18 mouse cellular contexts compared by ENCODE assay signal in genomic region chr4:124193059-124193721, GRCm38 (mm10).
DNase-seq lines count a peak whose midpoint lies in the region; ATAC-seq and TF ChIP-seq lines count a peak whose summit lies in the region.
"Had no signal": no experiment of that assay in that cellular context is flagged by ENCODE, and none has a peak within 500 bp of the region (broad histone marks: within the 10 kb centered on the region; RNA-seq: fewer than 3 reads in every experiment).

No protein-coding gene starts in this region.

- peak overlapping the region; percentile 40 for H3K27ac ChIP-seq in hindbrain, embryonic 13.5 days
- no peak overlapping the region for H3K27ac ChIP-seq in hindbrain, embryonic 14.5 days
- H3K27ac ChIP-seq in midbrain, embryonic 13.5 days = peak overlapping the region; percentile 73
- no peak overlapping the region for H3K27ac ChIP-seq in midbrain, embryonic 10.5 days (replicated peaks)
- H3K27ac ChIP-seq in forebrain, embryonic 16.5 days (ENCODE audit: low read length) = no peak overlapping the region
- no peak overlapping the region for H3K27ac ChIP-seq in midbrain, postnatal 0 days (ENCODE audit: low read depth, low read length)
- H3K27ac ChIP-seq: heart, embryonic 10.5 days; hindbrain, embryonic 15.5 days; kidney, embryonic 15.5 days; left cerebral cortex, adult 2 months; liver, embryonic 13.5 days; stomach, postnatal 0 days had no signal

- no peak overlapping the region for H3K9ac ChIP-seq in hindbrain, embryonic 13.5 days
- H3K9ac ChIP-seq in hindbrain, embryonic 14.5 days = no peak overlapping the region
- H3K9ac ChIP-seq in midbrain, embryonic 13.5 days (replicated peaks) = no peak overlapping the region
- H3K9ac ChIP-seq in forebrain, embryonic 16.5 days (replicated peaks; ENCODE audit: low read depth, low read length) = no peak overlapping the region
- no peak overlapping the region for H3K9ac ChIP-seq in midbrain, postnatal 0 days (replicated peaks; ENCODE audit: low read length, poor library complexity, severe bottlenecking)
- H3K9ac ChIP-seq: hindbrain, embryonic 15.5 days; kidney, embryonic 15.5 days; liver, embryonic 13.5 days; lung, embryonic 14.5 days had no signal

- no peak overlapping the region for H3K4me3 ChIP-seq in hindbrain, embryonic 13.5 days
- no peak overlapping the region for H3K4me3 ChIP-seq in hindbrain, embryonic 14.5 days (replicated peaks; ENCODE audit: low read length)
- H3K4me3 ChIP-seq in midbrain, embryonic 13.5 days (replicated peaks) = no peak overlapping the region
- no peak overlapping the region for H3K4me3 ChIP-seq in midbrain, embryonic 10.5 days
- H3K4me3 ChIP-seq in forebrain, embryonic 16.5 days (replicated peaks; ENCODE audit: low read length) = no peak overlapping the region
- no peak overlapping the region for H3K4me3 ChIP-seq in midbrain, postnatal 0 days (ENCODE audit: low read depth, low read length)
- H3K4me3 ChIP-seq: heart, embryonic 10.5 days; hindbrain, embryonic 15.5 days; kidney, embryonic 15.5 days; left cerebral cortex, adult 2 months; liver, embryonic 13.5 days had no signal

- 0 out of 2 replicates have a peak, but pooled peaks have one; percentile 14 for TF ChIP-seq CTCF in midbrain, postnatal 0 days (IDR thresholded peaks at IDR 0.05)

- WGBS in hindbrain, embryonic 13.5 days = 55% methylated on average over 15 of the region's 15 CpGs
- whole genome bisulfite sequencing in hindbrain, embryonic 14.5 days = 53% methylated on average over 15 of the region's 15 CpGs
- 53% methylated on average over 15 of the region's 15 CpGs for WGBS in midbrain, embryonic 13.5 days
- WGBS in midbrain, embryonic 10.5 days = 86% methylated on average over 15 of the region's 15 CpGs
- 35% methylated on average over 15 of the region's 15 CpGs for WGBS in forebrain, embryonic 16.5 days
- 39% methylated on average over 15 of the region's 15 CpGs for WGBS in midbrain, postnatal 0 days

- no peak for ATAC-seq in hindbrain, embryonic 13.5 days (ENCODE audit: low FRiP score)
- no peak for ATAC-seq in hindbrain, embryonic 14.5 days (ENCODE audit: low FRiP score)
- peak; percentile 77 for ATAC-seq in midbrain, embryonic 13.5 days
- peak; percentile 71 for ATAC-seq in forebrain, embryonic 16.5 days
- no peak for ATAC-seq in midbrain, postnatal 0 days (ENCODE audit: low FRiP score)
- ATAC-seq: intestine, postnatal 0 days had no signal

- no peak for DNase-seq in hindbrain, embryonic 14.5 days (ENCODE audit: low spot score)
- DNase-seq in midbrain, embryonic 10.5 days (ENCODE audit: low spot score) = no peak
- no peak for DNase-seq in midbrain, postnatal 0 days (ENCODE audit: low spot score)
- DNase-seq in frontal cortex, postnatal 36 days (ENCODE audit: low spot score in 2 of 2) = no peak
- DNase-seq: cerebellum, adult 9-10 months; liver, embryonic 13.5 days; lung, embryonic 14.5 days; lung, postnatal 36 days; right cerebral cortex, adult 18-20 months had no signal

- no peaks in the 10 kb centered on the region for H3K9me3 ChIP-seq in hindbrain, embryonic 13.5 days
- no peaks in the 10 kb centered on the region for H3K9me3 ChIP-seq in hindbrain, embryonic 14.5 days (ENCODE audit: control insufficient read depth, low read length)
- H3K9me3 ChIP-seq in midbrain, embryonic 13.5 days = no peaks in the 10 kb centered on the region
- H3K9me3 ChIP-seq in midbrain, embryonic 10.5 days (replicated peaks) = no peaks in the 10 kb centered on the region
- no peaks in the 10 kb centered on the region for H3K9me3 ChIP-seq in forebrain, embryonic 16.5 days (ENCODE audit: control insufficient read depth, low read length)
- no peaks in the 10 kb centered on the region for H3K9me3 ChIP-seq in midbrain, postnatal 0 days (ENCODE audit: low read length)
- H3K9me3 ChIP-seq: heart, embryonic 10.5 days; hindbrain, embryonic 15.5 days; kidney, embryonic 15.5 days; liver, embryonic 13.5 days had no signal

- H3K36me3 ChIP-seq in hindbrain, embryonic 13.5 days = no peaks in the 10 kb centered on the region
- H3K36me3 ChIP-seq in hindbrain, embryonic 14.5 days (replicated peaks; ENCODE audit: control insufficient read depth, insufficient read depth) = no peaks in the 10 kb centered on the region
- H3K36me3 ChIP-seq in midbrain, embryonic 13.5 days = no peaks in the 10 kb centered on the region
- no peaks in the 10 kb centered on the region for H3K36me3 ChIP-seq in midbrain, embryonic 10.5 days
- no peaks in the 10 kb centered on the region for H3K36me3 ChIP-seq in forebrain, embryonic 16.5 days (ENCODE audit: control insufficient read depth, insufficient read depth)
- no peaks in the 10 kb centered on the region for H3K36me3 ChIP-seq in midbrain, postnatal 0 days (ENCODE audit: insufficient read depth, low read length)
- H3K36me3 ChIP-seq: heart, embryonic 10.5 days; hindbrain, embryonic 15.5 days; kidney, embryonic 15.5 days; liver, embryonic 13.5 days had no signal

- peaks cover 41% of the 10 kb centered on the region for H3K27me3 ChIP-seq in hindbrain, embryonic 13.5 days
- 0 out of 2 replicates have a peak, but pooled peaks cover 3% of the 10 kb centered on the region for H3K27me3 ChIP-seq in hindbrain, embryonic 14.5 days (ENCODE audit: control insufficient read depth, insufficient read depth, low read length)
- H3K27me3 ChIP-seq in midbrain, embryonic 13.5 days = peaks cover 6% of the 10 kb centered on the region
- peaks cover 66% of the 10 kb centered on the region for H3K27me3 ChIP-seq in midbrain, embryonic 10.5 days (ENCODE audit: low read depth, poor library complexity, severe bottlenecking)
- H3K27me3 ChIP-seq in forebrain, embryonic 16.5 days (replicated peaks; ENCODE audit: control insufficient read depth, insufficient read depth, low read length) = no peaks in the 10 kb centered on the region; the same call in 1 of the 2 replicates
- no peaks in the 10 kb centered on the region for H3K27me3 ChIP-seq in midbrain, postnatal 0 days (ENCODE audit: insufficient read depth, low read length)

- peaks cover 31% of the 10 kb centered on the region for H3K4me1 ChIP-seq in hindbrain, embryonic 13.5 days (replicated peaks)
- H3K4me1 ChIP-seq in hindbrain, embryonic 14.5 days (replicated peaks; ENCODE audit: control insufficient read depth, insufficient read depth, low read length) = peaks cover 17% of the 10 kb centered on the region
- peaks cover 40% of the 10 kb centered on the region for H3K4me1 ChIP-seq in midbrain, embryonic 13.5 days (replicated peaks)
- H3K4me1 ChIP-seq in midbrain, embryonic 10.5 days = peaks cover 24% of the 10 kb centered on the region
- H3K4me1 ChIP-seq in forebrain, embryonic 16.5 days (replicated peaks; ENCODE audit: control insufficient read depth, insufficient read depth, low read length) = peaks cover 13% of the 10 kb centered on the region
- peaks cover 3% of the 10 kb centered on the region; the same call in 1 of the 2 replicates for H3K4me1 ChIP-seq in midbrain, postnatal 0 days (ENCODE audit: insufficient read depth, low read length)
- H3K4me1 ChIP-seq: liver, embryonic 13.5 days had no signal

- H3K4me2 ChIP-seq in hindbrain, embryonic 13.5 days = 0 out of 2 replicates have a peak overlapping the region, but pooled peaks have one; percentile 6
- H3K4me2 ChIP-seq in hindbrain, embryonic 14.5 days (replicated peaks) = no peak overlapping the region
- no peak overlapping the region for H3K4me2 ChIP-seq in midbrain, embryonic 13.5 days (replicated peaks)
- H3K4me2 ChIP-seq in forebrain, embryonic 16.5 days (ENCODE audit: low read length) = no peak overlapping the region
- no peak overlapping the region for H3K4me2 ChIP-seq in midbrain, postnatal 0 days (ENCODE audit: low read depth, low read length, poor library complexity, severe bottlenecking)
- H3K4me2 ChIP-seq: hindbrain, embryonic 15.5 days; kidney, embryonic 15.5 days; liver, embryonic 13.5 days; lung, embryonic 14.5 days had no signal

Comparison
In these comparisons a context has a peak if more than half of its experiments do, and no peak if none do; other contexts are left out.
1. ATAC-seq: peak in midbrain, embryonic 13.5 days (single experiment) and forebrain, embryonic 16.5 days (single experiment); none in hindbrain, embryonic 13.5 days (single experiment), hindbrain, embryonic 14.5 days (single experiment) and midbrain, postnatal 0 days (single experiment).
2. H3K27ac ChIP-seq: peak in hindbrain, embryonic 13.5 days (single experiment) and midbrain, embryonic 13.5 days (single experiment); none in hindbrain, embryonic 14.5 days (single experiment), midbrain, embryonic 10.5 days (single experiment), forebrain, embryonic 16.5 days (single experiment) and midbrain, postnatal 0 days (single experiment).